Mouse (Mus musculus): ENCODE data around the gene Rnls.

- TF ChIP-seq CTCF (IDR thresholded peaks at IDR 0.05; ENCODE audit: extremely low read depth, insufficient read depth, low read length) = no peak
- no peak for TF ChIP-seq POLR2A (IDR thresholded peaks at IDR 0.05; ENCODE audit: extremely low read depth, insufficient read depth, low read length)
Measured at GRCm38 (mm10) chr19:33159897-33160296, 232.2 kb downstream of the Rnls start.
